Mouse (Mus musculus): ENCODE data around the gene Homer1.

Gene Homer1

GRCm38 (mm10) chr13:93340555-93341278 is 41.3 kb downstream of the Homer1 start:
- no peak for DNase-seq (ENCODE audit: low spot score)

GRCm38 (mm10) chr13:93342641-93343040 is 43.2 kb downstream of the Homer1 start:
- no peak for DNase-seq (ENCODE audit: low spot score)

DNA sequence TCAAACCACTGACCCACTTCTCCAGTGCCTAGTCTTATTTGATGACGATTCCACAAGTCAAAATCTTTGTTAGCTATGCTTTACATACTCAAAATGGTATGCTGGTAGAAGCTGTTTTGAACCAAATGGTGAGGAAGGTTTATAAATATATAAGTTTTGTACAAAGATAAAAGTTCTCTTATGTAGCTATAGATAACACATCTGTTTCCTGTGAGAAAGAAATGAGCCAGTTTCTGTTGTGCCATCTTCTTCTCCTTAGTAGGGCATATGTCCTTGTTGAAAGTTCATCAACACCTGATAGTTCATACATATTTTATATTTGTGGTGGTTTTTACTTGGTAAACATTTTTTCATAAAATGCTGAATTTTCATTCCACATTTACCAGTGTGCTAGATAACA is 45.0 kb downstream of the Homer1 start:
- DNase-seq (ENCODE audit: low spot score), result no peak

DNA sequence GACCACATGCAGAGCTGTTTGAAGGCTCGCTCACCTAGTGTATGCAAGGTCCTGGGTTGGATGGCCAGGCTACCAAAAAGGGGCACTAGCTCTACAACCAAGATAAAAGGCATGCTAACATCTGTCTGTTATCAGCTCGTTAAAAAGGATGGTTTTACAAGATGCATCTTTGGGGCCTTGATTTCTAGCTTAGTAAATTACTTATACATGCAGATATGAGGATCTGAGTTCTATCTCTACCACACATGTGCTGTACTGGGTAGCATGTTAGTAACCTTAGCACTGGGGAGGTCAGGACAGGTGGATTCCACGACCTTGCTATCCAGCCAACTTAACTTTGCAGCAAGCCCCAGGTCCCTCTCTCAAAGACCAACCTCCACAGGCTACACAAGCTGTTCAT is 46.4 kb downstream of the Homer1 start:
- no peak for DNase-seq (ENCODE audit: low spot score)

- DNase-seq (ENCODE audit: low spot score), result no peak
Observed at GRCm38 (mm10) chr13:93352030-93352429, 52.6 kb downstream of the Homer1 start.

DNA sequence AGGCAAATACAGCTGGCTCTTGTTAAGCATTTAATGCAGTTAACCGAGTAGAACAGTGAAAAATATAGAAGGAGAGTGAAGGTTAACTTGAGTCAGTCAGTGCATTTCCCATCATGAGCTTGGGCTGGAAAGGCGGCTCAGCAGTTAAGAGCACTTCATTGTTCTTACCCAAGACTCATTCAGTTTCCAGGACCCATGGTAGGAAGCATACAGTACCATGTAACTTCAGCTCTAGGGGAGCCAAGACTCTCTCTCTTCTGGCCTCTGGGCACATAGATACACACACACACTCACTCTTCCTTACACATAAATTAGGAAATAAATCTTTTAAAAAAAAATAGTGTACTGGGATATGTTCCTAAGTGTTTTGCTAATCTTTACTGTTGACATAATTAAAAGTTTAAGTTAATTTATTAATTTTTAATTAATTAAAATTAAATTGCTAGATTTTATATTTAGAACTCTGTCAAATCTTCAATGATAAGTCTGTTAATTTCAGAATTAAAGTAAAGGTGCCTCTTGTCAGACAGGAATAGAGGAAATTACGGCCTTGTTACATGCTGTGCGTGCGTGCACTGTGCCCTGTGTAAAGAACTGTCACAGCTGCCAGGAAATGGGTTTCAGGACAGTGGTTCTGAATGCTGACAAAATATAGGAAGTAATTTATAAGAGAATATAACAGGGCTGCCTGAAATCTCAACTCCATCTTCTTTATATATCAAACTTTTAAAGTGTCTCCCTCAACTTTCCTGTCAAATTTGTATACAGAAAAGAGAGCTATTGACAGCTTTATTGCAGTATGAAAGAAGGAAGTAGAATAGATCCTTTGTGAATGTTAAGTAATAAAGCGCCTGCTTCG is 55.2 kb downstream of the Homer1 start:
- no peak for DNase-seq (ENCODE audit: low spot score)

- no peak for DNase-seq (ENCODE audit: low spot score)
Observed at GRCm38 (mm10) chr13:93355279-93355587, 55.8 kb downstream of the Homer1 start.

DNA sequence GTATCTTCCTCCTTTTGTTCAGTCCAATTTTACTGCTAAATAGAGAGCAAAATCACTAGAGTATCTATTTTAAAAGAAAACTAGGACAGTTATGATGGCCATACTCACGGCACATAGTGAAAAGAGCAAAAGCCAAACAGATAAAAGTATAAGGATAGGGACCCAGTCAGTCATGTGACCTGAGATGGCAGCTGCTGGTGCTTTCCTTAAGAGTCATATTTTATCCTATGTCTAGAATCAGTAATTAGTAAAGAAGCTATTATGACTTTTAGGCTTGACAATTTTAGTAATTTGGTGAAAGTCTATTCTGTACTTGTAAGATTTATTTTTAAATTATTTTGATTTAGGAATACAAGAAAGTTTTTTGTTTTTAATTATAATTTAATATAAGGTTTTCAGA is 59.1 kb downstream of the Homer1 start:
- DNase-seq (ENCODE audit: low spot score), result no peak

GRCm38 (mm10) chr13:93367555-93367954 is 68.1 kb downstream of the Homer1 start:
- DNase-seq (ENCODE audit: low spot score), result no peak

GRCm38 (mm10) chr13:93368812-93369584 is 69.6 kb downstream of the Homer1 start:
- DNase-seq (ENCODE audit: low spot score), result no peak

DNA sequence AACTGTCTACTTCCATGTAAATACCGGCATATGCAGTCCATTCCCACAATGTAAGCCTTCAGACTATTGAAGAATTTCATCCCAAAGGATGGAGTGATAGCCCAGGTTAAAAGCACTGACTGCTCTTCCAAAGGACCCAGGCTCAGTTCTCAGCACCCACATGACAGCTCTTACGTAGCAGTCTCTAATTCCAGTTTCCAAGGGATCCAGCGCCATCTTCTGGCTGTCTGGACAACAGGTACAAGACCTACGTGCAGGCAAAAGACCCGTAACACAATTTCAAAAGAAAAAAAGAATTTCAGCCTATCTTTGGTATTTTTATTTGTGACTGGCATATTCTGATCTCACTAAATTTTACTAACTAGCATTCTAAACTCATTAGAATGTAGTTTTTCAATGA is 75.0 kb downstream of the Homer1 start:
- no peak for DNase-seq (ENCODE audit: low spot score)

DNA sequence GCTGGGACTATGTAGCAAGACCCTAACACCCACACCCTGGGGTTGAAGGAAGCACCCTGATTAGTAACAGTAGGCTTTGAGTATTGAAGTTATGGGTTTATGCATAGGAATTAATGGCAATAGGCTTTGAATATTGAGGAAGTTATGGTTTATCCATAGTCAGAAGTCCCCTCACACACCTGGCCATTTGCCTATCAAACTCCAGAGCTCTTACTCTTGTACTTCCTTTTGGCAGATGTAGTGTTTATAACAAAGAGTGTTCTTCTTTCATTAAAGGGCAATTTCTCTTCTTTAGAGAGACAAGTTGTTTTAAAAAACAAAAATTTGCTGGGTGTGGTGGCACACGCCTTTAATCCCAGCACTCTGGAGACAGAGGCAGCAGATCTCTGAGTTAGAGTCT is 79.1 kb downstream of the Homer1 start:
- no peak for DNase-seq (ENCODE audit: low spot score)

DNA sequence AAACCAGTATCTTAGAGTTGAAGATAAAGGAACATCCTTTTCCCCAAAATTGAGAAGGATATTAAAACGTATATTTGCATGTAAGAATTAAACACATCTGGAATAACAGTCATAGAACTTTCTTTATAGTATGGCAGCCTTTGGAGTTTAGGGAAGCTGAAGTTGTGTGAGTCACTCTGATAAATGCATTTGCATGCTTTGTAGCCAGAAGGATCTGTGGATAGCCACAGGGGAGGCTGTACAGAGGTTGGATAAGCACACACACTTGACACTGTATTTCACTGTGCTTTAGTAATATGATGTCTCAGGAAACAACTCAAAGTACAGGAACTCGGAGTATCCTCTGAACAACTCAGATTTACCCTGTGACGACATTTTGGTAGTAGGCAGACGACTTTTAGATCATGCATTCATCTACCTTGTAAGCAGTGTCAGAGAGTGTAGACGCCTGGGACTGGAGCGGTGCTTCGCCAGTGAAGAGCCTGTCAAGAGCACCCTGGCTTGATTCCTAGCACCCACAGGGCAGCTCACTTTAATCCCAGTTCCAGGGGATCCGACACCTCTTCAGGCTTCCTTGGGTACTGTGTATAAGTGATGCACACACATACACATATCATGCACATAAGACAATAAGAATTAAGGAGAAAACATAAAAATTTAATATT is 81.1 kb downstream of the Homer1 start:
- DNase-seq (ENCODE audit: low spot score), result no peak

DNA sequence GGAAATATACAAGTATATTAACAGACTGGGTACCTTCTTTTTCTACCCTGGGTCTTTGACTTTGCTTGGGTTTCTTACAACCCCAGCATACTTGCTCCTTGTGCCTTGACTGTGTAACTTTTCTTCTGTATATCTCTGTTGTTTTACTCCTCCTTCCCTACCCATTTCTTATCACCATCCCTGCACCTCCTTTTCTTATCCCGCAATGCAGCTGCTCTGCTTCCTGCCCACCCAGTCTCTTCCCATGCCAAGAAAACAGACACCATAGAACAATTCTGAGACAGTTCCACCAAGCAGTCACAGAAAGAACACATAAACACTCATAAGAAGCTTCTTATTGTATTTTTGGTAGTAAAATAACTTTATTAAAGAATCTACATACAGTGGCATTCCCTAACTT is 81.9 kb downstream of the Homer1 start:
- DNase-seq (ENCODE audit: low spot score), result no peak

GRCm38 (mm10) chr13:93383092-93383491 is 83.7 kb downstream of the Homer1 start:
- no peak for DNase-seq (ENCODE audit: low spot score)

- no peak for DNase-seq (ENCODE audit: low spot score)
Observed at GRCm38 (mm10) chr13:93383620-93384019, 84.2 kb downstream of the Homer1 start.

- DNase-seq (ENCODE audit: low spot score), result no peak
Observed at GRCm38 (mm10) chr13:93384481-93384880, 85.0 kb downstream of the Homer1 start.

GRCm38 (mm10) chr13:93385147-93385546 is 85.7 kb downstream of the Homer1 start:
- DNase-seq (ENCODE audit: low spot score), result no peak

- DNase-seq (ENCODE audit: low spot score), result no peak
Observed at GRCm38 (mm10) chr13:93387440-93387839, 88.0 kb downstream of the Homer1 start.

- no peak for DNase-seq (ENCODE audit: low spot score)
Observed at GRCm38 (mm10) chr13:93388594-93389241, 89.3 kb downstream of the Homer1 start.

DNA sequence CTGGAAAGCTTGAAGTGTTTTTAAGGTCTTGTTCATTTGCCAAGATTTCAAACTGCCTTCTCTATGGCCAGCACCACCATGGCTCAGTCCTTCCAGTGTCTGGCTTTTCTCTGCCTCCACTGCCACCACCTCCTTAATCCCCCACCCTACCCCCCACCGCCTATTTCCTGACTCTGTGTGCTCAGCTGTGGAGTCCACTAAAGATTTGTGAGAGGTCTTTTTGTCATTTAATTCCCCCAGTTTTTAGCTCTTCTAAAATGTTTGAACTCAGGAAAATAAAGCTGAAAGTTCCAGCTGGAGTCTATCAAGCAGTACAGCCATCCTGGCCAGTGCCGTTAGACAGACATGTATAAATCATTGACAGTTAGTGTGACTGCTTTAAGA is 89.8 kb downstream of the Homer1 start:
- no peak for DNase-seq (ENCODE audit: low spot score)

GRCm38 (mm10) chr13:93399710-93400216 is 100.3 kb downstream of the Homer1 start:
- no peak for DNase-seq (ENCODE audit: low spot score)

Data from ovary, adult 18-20 months (tissue).